Mouse (Mus musculus) hindbrain, embryonic 10.5 days (tissue): ENCODE results near the gene E130311K13Rik. TPM values are rescaled to one million over a fixed set of nuclear protein-coding genes. Genes with fewer than 3 reads are reported as not detected.

Experiments used
- DNase-seq: peaks from one replicate; pipeline ENCODE4 v3.0.0-alpha.2; 2017; ENCODE audit warnings: low spot score
- H3K27ac ChIP-seq: fragments of 300-500 bp; sonication (generic); 2 replicates; pipeline ENCODE4 v1.5.1; 2016; ENCODE audit warnings: mild to moderate bottlenecking, moderate library complexity
- H3K27me3 ChIP-seq: fragments of 300-500 bp; sonication (generic); 2 replicates; pipeline ENCODE4 v1.6.1; 2016; ENCODE audit warnings: mild to moderate bottlenecking; ENCODE audit not compliant: poor library complexity, insufficient read depth, severe bottlenecking
- H3K36me3 ChIP-seq: fragments of 300-500 bp; sonication (generic); 2 replicates; pipeline ENCODE4 v1.6.1; 2016; ENCODE audit warnings: mild to moderate bottlenecking, moderate library complexity
- H3K4me1 ChIP-seq: fragments of 300-500 bp; sonication (generic); replicated peaks from 2 replicates; pipeline ENCODE4 v1.6.1; 2016; ENCODE audit warnings: mild to moderate bottlenecking
- H3K4me3 ChIP-seq: fragments of 300-500 bp; sonication (generic); 2 replicates; pipeline ENCODE4 v1.5.1; 2016; ENCODE audit warnings: mild to moderate bottlenecking, moderate library complexity
- H3K9me3 ChIP-seq: fragments of 300-500 bp; sonication (generic); 2 replicates; pipeline ENCODE4 v1.6.1; 2016; ENCODE audit warnings: mild to moderate bottlenecking, moderate library complexity
- WGBS: fragments of 180-500 bp; shearing (Covaris S2); methylation state at CpG from one replicate; pipeline ENCODE4 v1.1.7; 2016; 5-methylcytosine and 5-hydroxymethylcytosine counted together
- polyA plus RNA-seq: library from polyadenylated mRNA; unstranded; fragments of >200 nt; fragmentation: Nextera tagmentation; extraction: Ambion mirVana; gene quantifications from 2 replicates; pipeline ENCODE4 v1.2.1, GENCODE M21; 2016

Gene E130311K13Rik
- polyA plus RNA-seq, 1 experiment from 2014 or later, result 3.2 TPM

- DNase-seq, result no peak
- no peak overlapping the region for H3K4me3 ChIP-seq
- H3K27ac ChIP-seq, result no peak overlapping the region
- H3K36me3 ChIP-seq, result no peaks in the 10 kb centered on the region
- no peaks in the 10 kb centered on the region for H3K27me3 ChIP-seq
- WGBS, result 91% methylated on average over 4 of the region's 4 CpGs
- no peaks in the 10 kb centered on the region for H3K9me3 ChIP-seq
- peaks cover 3% of the 10 kb centered on the region for H3K4me1 ChIP-seq
Observed at GRCm38 (mm10) chr3:63910301-63910700, 19.0 kb downstream of the E130311K13Rik start.

- Histone ChIP-seq H3K9me3 (no peaks in the 10 kb centered on the region), H3K27me3 (no peaks in the 10 kb centered on the region), H3K4me3 (peak overlapping the region; percentile 50), H3K27ac (peak overlapping the region; percentile 84), H3K4me1 (peaks cover 35% of the 10 kb centered on the region), H3K36me3 (no peaks in the 10 kb centered on the region)
- 2% methylated on average over 18 of the region's 18 CpGs for WGBS
- DNase-seq, result peak; percentile 25
Observed at GRCm38 (mm10) chr3:63905241-63905640, 24.0 kb downstream of the E130311K13Rik start.

- no peak for DNase-seq
- Histone ChIP-seq H3K27me3 (no peaks in the 10 kb centered on the region), H3K4me1 (peaks cover 43% of the 10 kb centered on the region), H3K9me3 (no peaks in the 10 kb centered on the region), H3K36me3 (no peaks in the 10 kb centered on the region), H3K4me3 (no peak overlapping the region), H3K27ac (no peak overlapping the region)
- WGBS, result 73% methylated on average over 2 of the region's 2 CpGs
Observed at GRCm38 (mm10) chr3:63904157-63904556, 25.1 kb downstream of the E130311K13Rik start.

DNA sequence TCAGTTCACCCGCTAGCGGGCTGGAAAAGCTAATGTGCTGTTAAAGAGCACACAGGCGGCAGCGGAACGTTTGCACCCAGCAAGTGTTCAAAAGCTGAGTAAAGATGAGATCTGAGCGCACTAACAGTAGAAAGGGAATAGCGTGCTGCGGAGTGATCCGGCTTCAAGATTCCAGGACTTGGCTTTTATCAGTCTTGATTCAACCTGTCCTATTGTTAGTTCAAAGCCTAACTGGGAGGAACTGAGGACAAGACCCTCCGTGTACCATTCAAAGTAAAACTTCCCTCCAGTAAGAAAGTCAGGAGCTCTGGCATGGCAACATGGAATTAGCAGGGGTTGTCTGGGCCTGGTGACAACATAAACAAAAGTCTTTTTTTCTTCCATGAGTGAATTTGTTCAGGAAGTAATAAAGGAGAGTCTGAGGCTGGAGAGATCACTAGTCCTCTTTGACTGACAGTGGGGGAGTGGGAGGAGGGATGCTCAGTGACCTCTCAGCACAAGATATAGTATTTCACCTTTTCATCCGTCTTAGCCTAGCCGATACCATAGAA is 29.2 kb downstream of the E130311K13Rik start:
- Histone ChIP-seq H3K9me3 (no peaks in the 10 kb centered on the region), H3K4me3 (peak overlapping the region; percentile 81), H3K27ac (peak overlapping the region; percentile 97), H3K27me3 (no peaks in the 10 kb centered on the region), H3K36me3 (no peaks in the 10 kb centered on the region), H3K4me1 (peaks cover 64% of the 10 kb centered on the region)
- DNase-seq, result peak; percentile 72
- 1% methylated on average over 12 of the region's 12 CpGs for WGBS

DNA sequence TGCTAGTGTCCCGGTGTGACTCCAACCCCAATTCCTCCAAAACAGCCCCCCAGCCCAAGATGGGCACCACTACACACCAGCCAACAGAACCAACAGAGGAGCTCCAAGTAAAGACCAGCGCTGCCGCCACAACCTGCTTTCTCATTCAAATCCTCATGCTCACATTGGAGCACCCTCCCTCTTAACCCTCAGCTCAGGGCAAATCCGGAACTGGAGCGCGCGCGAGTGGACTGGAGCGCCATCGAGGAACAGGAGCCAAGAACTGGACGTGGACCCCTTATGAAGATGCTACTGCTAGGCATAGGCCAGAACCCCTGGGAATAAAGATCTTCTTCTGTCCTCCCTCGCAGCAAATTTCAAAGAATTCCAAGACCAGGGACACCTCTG is 30.0 kb downstream of the E130311K13Rik start, which contains the start of gene Plch1:
Gene Plch1 (minus strand): TSS at position 164 of the 387 bp plus-strand sequence.
- Histone ChIP-seq H3K36me3 (no peaks in the 10 kb centered on the region), H3K27me3 (no peaks in the 10 kb centered on the region), H3K4me3 (peak within 1 kb of the TSS; percentile 81), H3K9me3 (no peaks in the 10 kb centered on the region), H3K4me1 (peaks cover 64% of the 10 kb centered on the region), H3K27ac (peak within 1 kb of the TSS; percentile 97)
- WGBS, result under 1% methylated on average over 12 of the region's 12 CpGs
- peak; percentile 92 for DNase-seq

DNA sequence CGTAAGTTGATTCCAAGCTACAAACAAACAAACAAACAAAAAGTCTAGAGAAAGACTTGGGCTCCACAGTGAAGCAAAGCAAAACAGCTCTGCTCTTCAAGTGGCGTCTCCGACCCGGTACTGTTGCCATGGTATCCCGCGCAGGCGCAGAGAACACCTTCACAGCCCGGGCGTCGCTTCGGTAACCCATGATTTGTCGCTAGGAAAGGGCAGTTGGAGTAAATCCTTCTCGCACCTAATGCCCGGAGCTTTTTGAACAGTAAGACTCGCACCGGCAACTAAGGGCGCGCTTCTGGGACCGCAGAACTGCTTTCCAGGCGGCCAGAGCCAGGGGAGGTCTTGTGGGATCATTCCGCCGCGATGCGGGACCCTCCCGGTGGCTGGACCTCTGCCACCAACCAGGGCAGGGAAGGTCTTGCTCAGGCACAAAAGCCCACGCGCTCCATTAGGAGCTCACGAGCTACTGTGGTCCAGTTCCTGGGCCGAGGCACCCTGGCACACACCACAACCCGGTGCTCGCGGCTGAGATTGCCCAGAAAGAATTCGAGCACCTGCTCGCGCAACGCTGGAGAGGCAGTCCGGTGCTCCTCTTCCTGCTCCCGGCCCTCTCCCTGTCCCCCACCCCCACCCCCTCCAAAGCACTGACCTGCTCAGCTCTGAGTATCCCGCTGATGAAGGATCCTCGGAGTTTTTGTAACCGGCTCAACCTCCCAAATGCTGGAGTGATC is 30.5 kb downstream of the E130311K13Rik start:
- peak; percentile 88 for DNase-seq
- peaks cover 68% of the 10 kb centered on the region for H3K4me1 ChIP-seq
- under 1% methylated on average over 41 of the region's 41 CpGs for WGBS
- peak overlapping the region; percentile 97 for H3K27ac ChIP-seq
- no peaks in the 10 kb centered on the region for H3K36me3 ChIP-seq
- no peaks in the 10 kb centered on the region for H3K9me3 ChIP-seq
- no peaks in the 10 kb centered on the region for H3K27me3 ChIP-seq
- H3K4me3 ChIP-seq, result peak overlapping the region; percentile 81

DNA sequence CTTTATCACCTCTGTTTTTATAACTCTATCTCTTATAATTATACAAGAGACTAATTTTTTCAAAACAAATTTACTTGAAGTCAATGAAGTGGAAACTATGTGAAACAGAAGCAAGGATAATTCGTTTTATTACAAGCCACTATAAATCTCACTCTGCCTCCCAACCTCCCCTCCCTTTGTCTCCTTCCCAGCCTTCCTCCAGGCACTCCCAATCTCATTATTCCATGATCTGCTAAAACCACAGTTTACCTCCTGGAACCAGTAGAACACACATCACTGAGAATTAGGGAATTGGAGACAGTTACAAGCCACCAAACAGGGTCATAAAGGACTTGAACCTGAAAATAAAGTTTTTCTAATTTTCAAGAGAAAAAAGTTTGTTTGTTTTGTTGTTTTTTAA is 32.1 kb downstream of the E130311K13Rik start:
- no peak for DNase-seq
- Histone ChIP-seq H3K9me3 (no peaks in the 10 kb centered on the region), H3K4me1 (peaks cover 73% of the 10 kb centered on the region), H3K4me3 (peak overlapping the region; percentile 81), H3K27ac (peak overlapping the region; percentile 82), H3K36me3 (no peaks in the 10 kb centered on the region), H3K27me3 (no peaks in the 10 kb centered on the region)
- WGBS, result 18% methylated on average over 1 of the region's 1 CpGs

DNA sequence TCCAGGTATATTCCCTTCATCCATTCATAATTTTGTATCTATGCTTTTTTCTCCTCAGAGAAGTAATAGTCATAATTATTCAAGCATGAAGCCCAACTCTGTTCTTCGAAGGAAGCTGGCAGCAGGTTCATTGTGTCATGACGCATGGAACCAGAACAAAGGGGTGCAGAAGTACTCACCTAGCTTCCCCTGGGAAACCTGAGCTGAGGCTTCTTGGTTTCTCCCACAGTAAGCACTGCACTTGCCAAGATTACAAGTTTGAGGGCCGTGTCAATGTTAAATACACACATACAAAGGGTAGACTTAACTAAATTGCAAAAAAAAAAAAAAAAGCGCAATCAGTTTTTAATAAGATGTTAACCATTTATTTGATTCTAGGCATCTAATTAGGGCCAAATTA is 33.0 kb downstream of the E130311K13Rik start:
- no peak for DNase-seq
- Histone ChIP-seq H3K4me1 (peaks cover 65% of the 10 kb centered on the region), H3K27me3 (no peaks in the 10 kb centered on the region), H3K36me3 (peaks cover 3% of the 10 kb centered on the region; the same call in 1 of the 2 replicates), H3K9me3 (no peaks in the 10 kb centered on the region), H3K4me3 (peak overlapping the region; percentile 81), H3K27ac (peak overlapping the region; percentile 82)
- WGBS, result 52% methylated on average over 4 of the region's 4 CpGs

GRCm38 (mm10) chr3:63895786-63896185 is 33.5 kb downstream of the E130311K13Rik start:
- Histone ChIP-seq H3K36me3 (peaks cover 8% of the 10 kb centered on the region), H3K27ac (peak overlapping the region; percentile 82), H3K9me3 (no peaks in the 10 kb centered on the region), H3K4me1 (peaks cover 59% of the 10 kb centered on the region), H3K27me3 (no peaks in the 10 kb centered on the region), H3K4me3 (peak overlapping the region; percentile 81)
- no peak for DNase-seq
- WGBS, result 38% methylated on average over 2 of the region's 2 CpGs

- H3K4me3 ChIP-seq, result no peak overlapping the region
- peaks cover 47% of the 10 kb centered on the region for H3K4me1 ChIP-seq
- H3K27me3 ChIP-seq, result no peaks in the 10 kb centered on the region
- no peaks in the 10 kb centered on the region for H3K9me3 ChIP-seq
- H3K27ac ChIP-seq, result peak overlapping the region; percentile 30
- peaks cover 19% of the 10 kb centered on the region for H3K36me3 ChIP-seq
- WGBS, result 69% methylated on average over 7 of the region's 7 CpGs
- DNase-seq, result no peak
Observed at GRCm38 (mm10) chr3:63893677-63894076, 35.6 kb downstream of the E130311K13Rik start.

GRCm38 (mm10) chr3:63892154-63892553 is 37.1 kb downstream of the E130311K13Rik start:
- Histone ChIP-seq H3K4me3 (no peak overlapping the region), H3K9me3 (no peaks in the 10 kb centered on the region), H3K4me1 (peaks cover 38% of the 10 kb centered on the region), H3K36me3 (peaks cover 35% of the 10 kb centered on the region), H3K27me3 (no peaks in the 10 kb centered on the region), H3K27ac (no peak overlapping the region)
- WGBS, result 71% methylated on average over 3 of the region's 3 CpGs
- DNase-seq, result no peak

- Histone ChIP-seq H3K27ac (no peak overlapping the region), H3K4me3 (no peak overlapping the region), H3K27me3 (no peaks in the 10 kb centered on the region), H3K4me1 (peaks cover 8% of the 10 kb centered on the region; the same call in 1 of the 2 replicates), H3K9me3 (peaks cover 11% of the 10 kb centered on the region), H3K36me3 (peaks cover 53% of the 10 kb centered on the region)
- WGBS, result 88% methylated on average over 2 of the region's 2 CpGs
- no peak for DNase-seq
Observed at GRCm38 (mm10) chr3:63881065-63881464, 48.2 kb downstream of the E130311K13Rik start.

- no peak for DNase-seq
- peaks cover 8% of the 10 kb centered on the region; the same call in 1 of the 2 replicates for H3K4me1 ChIP-seq
- H3K4me3 ChIP-seq, result no peak overlapping the region
- 44% methylated on average over 4 of the region's 4 CpGs for WGBS
- H3K9me3 ChIP-seq, result no peaks in the 10 kb centered on the region
- peaks cover 41% of the 10 kb centered on the region for H3K36me3 ChIP-seq
- H3K27ac ChIP-seq, result no peak overlapping the region
- no peaks in the 10 kb centered on the region for H3K27me3 ChIP-seq
Observed at GRCm38 (mm10) chr3:63878995-63879666, 50.1 kb downstream of the E130311K13Rik start.
